Mouse (Mus musculus): ENCODE measurements around the gene Ripk4.

Gene Ripk4

DNA sequence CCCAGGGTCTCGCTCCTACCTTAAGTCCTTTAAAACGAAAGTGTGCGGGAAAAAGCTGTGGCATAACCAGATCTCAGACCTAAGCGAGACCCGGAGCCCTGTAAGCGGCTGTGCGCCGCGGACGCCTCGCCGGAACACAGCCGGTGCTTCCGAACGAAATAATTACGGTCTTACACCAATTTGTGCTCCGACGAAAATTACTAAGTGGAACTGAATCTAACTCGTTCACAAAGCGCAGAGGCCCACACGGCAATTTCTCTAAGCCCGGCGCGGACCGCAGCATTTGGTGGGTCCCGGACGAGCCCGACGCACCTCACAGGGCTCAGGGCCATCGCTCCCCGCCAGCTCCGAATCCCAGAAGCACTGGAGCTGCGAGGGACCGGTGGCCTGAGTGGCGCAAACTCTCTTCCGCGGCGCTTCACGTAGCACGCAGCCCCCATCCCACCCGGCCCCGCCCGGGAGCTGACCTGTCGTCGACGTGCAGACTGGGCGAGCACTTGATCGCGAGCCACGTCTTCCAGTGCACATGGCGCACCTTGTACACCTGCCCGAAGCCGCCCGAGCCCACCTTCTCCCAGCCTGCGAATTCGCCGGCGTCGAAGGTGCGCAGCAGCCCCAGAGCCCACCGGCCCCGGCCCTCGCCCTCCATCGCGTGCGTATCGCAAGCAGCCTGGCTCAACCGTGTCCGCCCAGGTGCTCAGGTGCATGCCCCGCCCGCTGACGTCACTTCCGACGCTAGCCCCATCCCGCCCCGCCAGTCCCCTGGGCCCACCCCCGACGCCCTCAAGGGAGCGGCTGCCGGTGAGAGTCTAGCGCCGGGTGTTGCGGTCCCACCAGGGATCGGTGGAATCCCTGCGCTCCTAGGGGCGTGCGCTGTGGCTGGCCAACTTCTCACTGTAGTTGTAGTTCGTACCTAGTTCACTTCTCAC is at the start of gene Ripk4:
Gene Ripk4, minus strand, starts transcription at position 727 of the 929 bp plus-strand sequence.
- DNase-seq (ENCODE audit: low read depth, low spot score) = peak; percentile 48
- Histone ChIP-seq H3K36me3 (ENCODE audit: control insufficient read depth, insufficient read depth, low read length, poor library complexity, severe bottlenecking) (no peaks in the 10 kb centered on the region), H3K27me3 (ENCODE audit: control insufficient read depth, insufficient read depth, low read length, poor library complexity, severe bottlenecking) (no peaks in the 10 kb centered on the region; the same call in 1 of the 2 replicates)

DNA sequence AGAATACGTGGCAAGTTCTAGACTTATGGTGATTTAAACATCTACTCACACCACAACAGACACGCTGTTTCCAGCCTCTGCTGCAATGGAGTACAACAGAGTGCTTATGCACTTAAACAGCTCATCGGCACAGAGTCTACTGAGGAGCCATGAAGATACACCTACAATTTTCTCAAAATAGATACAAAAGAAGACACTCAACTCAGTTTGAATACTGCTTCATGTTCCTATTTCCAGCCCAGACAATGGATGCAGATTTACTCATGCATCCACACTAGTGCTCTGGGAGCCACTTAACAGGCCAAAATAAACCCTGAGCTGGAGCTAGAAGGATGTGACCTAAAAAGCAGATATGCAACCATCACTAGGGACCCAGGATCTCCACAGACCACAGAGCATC is 45.3 kb upstream of the Ripk4 start:
- no peaks in the 10 kb centered on the region for H3K36me3 ChIP-seq (ENCODE audit: control insufficient read depth, insufficient read depth, low read length, poor library complexity, severe bottlenecking)
- DNase-seq (ENCODE audit: low read depth, low spot score) = no peak

DNA sequence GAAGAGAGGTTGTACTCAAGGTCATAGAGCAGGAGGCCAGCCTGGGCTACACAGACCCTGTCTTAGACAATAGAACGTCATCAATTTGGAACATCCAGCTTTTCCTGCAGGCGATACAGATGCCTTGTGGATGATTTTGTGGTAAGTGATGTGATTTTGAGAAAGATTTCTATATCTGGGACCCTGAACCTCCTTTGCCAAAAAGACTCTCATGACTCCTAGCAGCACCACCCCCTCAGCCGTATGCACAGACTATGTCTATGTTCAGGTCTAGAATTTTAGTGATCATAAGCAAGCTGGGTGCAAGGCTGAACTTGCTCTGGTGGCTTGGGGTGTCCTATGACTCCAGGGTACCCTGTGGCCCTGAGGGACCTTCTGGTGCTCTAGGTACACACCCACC is 42.1 kb upstream of the Ripk4 start:
- no peak for DNase-seq (ENCODE audit: low read depth, low spot score)
- no peaks in the 10 kb centered on the region for H3K27me3 ChIP-seq (ENCODE audit: control insufficient read depth, insufficient read depth, low read length, poor library complexity, severe bottlenecking)

More for the DNA sequence above, 45.3 kb upstream of the Ripk4 start:
- H3K27me3 ChIP-seq (ENCODE audit: control insufficient read depth, insufficient read depth, low read length, poor library complexity, severe bottlenecking) = no peaks in the 10 kb centered on the region

DNA sequence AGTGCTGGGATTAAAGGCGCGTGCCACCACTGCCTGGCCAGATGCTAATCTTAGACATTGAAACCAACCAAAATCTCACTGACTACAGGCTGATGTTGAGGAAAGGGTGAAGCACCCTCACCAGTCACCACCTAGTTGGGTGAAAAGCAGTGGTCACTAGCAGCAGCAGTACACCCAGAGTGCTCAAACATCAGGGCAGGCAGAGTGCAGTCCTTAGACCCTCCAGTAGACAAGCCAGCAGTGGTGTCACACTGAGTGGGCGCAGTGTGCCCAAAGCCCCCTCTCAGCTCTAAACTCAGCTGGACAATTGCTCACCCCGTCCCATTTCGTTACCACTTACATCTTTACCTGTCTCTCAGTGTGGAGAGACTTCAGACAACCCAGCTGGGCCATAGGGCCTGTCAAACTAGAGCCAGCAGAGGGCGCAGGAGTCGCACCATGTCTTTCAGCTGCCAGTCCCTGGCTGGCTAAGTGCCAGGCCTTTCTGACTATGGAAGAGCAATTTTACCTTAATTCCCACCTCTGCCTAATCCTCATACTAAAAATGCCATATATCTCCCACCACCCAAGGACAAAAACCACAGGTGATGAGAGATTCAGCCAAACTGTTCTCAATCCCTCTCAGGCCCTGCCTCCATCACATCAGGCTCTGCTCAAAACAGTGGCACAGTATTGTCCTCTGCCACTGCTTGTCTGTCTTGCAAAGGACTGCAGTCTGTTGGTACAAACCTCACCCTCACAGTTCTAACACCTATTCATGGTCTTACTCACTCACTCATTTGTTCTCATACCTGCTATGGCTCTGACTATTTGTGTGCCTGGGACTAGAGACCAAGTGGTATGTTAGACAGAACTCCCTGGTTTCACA is 41.3 kb upstream of the Ripk4 start:
- peak; percentile 66 for DNase-seq (ENCODE audit: low read depth, low spot score)
- H3K27me3 ChIP-seq (ENCODE audit: control insufficient read depth, insufficient read depth, low read length, poor library complexity, severe bottlenecking) = no peaks in the 10 kb centered on the region
- H3K36me3 ChIP-seq (ENCODE audit: control insufficient read depth, insufficient read depth, low read length, poor library complexity, severe bottlenecking) = no peaks in the 10 kb centered on the region; the same call in 1 of the 2 replicates

More for the DNA sequence above, 42.1 kb upstream of the Ripk4 start:
- H3K36me3 ChIP-seq (ENCODE audit: control insufficient read depth, insufficient read depth, low read length, poor library complexity, severe bottlenecking) = no peaks in the 10 kb centered on the region; the same call in 1 of the 2 replicates

DNA sequence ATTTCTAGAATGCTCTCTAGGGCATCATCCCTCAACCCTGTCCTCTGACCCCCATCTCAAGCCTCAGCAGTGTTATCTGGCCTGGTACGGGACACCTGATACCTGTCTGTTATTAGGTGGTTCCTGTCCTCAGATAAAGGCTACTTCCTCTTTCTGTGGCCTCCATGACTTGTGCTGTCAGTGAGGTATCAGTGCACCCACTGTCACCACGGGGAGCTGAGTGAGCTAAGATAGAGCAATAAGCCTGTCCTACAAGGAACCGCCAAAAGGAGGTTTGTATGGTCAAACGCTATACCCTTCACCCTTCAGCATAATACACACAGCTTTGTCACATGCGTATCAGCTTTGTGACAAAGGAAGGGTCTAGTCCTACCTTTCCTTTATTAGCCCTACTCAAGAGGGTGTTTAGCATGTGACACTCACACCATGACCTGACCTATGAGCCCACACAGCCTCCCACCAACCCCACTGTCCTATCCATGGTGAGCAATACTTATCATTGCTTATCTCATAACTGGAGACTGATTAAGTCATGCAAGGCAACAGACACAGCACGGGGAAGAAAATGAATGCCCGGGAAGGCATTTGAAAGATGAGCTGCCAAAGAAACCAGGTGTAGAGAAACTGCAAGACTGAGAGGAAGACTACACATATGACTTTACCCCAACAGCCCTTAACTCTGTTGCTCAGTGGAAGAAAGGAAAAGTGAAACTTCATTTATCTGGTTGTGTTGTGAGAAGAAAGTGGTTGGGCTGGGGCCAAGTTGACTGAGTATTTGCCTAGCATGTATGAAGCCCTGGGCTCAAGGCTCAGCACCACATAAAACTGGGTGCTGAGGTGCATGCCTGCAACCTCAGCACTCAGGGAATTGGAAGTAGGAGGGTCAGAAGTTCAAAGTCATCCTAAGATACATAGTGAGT is 34.6 kb upstream of the Ripk4 start:
- Histone ChIP-seq H3K36me3 (ENCODE audit: control insufficient read depth, insufficient read depth, low read length, poor library complexity, severe bottlenecking) (peaks cover 4% of the 10 kb centered on the region), H3K27me3 (ENCODE audit: control insufficient read depth, insufficient read depth, low read length, poor library complexity, severe bottlenecking) (no peaks in the 10 kb centered on the region)
- no peak for DNase-seq (ENCODE audit: low read depth, low spot score)

DNA sequence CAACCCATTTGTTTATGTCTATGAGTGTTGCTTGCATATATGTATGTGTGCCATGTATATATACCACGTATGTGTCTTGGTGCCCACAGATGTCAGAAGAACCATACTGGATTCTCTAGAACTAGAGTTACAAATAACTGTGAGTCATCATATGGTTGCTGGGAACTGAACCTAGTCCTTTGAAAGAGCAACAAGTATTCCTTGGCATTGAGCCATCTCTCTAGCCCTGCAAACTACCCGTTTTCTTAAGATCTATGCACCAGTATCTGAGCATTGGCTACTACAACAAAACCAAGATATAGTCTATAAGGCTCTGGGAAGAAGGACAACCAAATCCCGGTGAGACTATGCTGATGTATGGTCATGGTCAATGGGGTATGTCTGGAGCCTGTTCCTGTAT is 33.6 kb upstream of the Ripk4 start:
- Histone ChIP-seq H3K36me3 (ENCODE audit: control insufficient read depth, insufficient read depth, low read length, poor library complexity, severe bottlenecking) (peaks cover 4% of the 10 kb centered on the region), H3K27me3 (ENCODE audit: control insufficient read depth, insufficient read depth, low read length, poor library complexity, severe bottlenecking) (no peaks in the 10 kb centered on the region)
- DNase-seq (ENCODE audit: low read depth, low spot score) = no peak

DNA sequence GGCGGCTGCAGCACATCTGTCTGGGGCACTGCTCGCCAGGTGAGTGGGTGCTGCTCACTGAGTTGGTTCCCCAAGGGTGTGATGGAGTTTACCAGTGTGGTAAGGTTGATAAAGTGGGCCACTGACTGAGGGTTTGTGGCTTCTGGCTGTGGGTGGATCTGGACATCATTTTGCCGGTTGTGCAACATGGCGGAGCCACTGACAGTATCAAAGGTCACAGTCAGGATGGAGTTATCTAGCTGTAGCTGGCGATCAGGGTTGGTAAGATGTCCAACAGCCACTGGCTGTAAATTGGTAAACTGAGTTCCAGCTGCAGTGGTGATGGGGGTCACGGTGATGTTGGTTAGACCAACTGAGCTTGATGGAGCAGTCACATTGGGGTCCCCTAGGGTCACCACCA is 30.7 kb upstream of the Ripk4 start:
- no peaks in the 10 kb centered on the region for H3K27me3 ChIP-seq (ENCODE audit: control insufficient read depth, insufficient read depth, low read length, poor library complexity, severe bottlenecking)
- no peak for DNase-seq (ENCODE audit: low read depth, low spot score)

DNA sequence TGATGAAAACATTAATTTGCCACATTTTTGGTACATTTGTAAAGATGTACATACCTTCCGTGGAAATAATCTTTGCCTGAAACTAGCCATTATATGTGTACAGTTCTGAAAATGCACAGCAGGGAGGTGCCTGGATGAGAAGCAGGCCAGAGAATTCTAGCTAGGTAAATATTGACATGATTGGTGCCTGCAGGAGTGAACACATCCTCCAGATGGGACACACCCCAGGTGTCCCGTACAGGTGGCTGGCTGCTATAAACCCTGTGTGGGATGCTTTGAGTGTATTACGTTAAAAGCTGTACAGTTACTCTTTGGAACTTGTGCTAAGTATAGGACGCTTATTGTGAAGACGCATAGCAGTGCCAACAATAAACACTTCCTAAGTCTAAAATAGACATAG is 19.5 kb upstream of the Ripk4 start:
- no peak for DNase-seq (ENCODE audit: low read depth, low spot score)
- no peaks in the 10 kb centered on the region for H3K27me3 ChIP-seq (ENCODE audit: control insufficient read depth, insufficient read depth, low read length, poor library complexity, severe bottlenecking)
- no peaks in the 10 kb centered on the region for H3K36me3 ChIP-seq (ENCODE audit: control insufficient read depth, insufficient read depth, low read length, poor library complexity, severe bottlenecking)

More for the DNA sequence above, 30.7 kb upstream of the Ripk4 start:
- H3K36me3 ChIP-seq (ENCODE audit: control insufficient read depth, insufficient read depth, low read length, poor library complexity, severe bottlenecking) = peaks cover 2% of the 10 kb centered on the region

DNA sequence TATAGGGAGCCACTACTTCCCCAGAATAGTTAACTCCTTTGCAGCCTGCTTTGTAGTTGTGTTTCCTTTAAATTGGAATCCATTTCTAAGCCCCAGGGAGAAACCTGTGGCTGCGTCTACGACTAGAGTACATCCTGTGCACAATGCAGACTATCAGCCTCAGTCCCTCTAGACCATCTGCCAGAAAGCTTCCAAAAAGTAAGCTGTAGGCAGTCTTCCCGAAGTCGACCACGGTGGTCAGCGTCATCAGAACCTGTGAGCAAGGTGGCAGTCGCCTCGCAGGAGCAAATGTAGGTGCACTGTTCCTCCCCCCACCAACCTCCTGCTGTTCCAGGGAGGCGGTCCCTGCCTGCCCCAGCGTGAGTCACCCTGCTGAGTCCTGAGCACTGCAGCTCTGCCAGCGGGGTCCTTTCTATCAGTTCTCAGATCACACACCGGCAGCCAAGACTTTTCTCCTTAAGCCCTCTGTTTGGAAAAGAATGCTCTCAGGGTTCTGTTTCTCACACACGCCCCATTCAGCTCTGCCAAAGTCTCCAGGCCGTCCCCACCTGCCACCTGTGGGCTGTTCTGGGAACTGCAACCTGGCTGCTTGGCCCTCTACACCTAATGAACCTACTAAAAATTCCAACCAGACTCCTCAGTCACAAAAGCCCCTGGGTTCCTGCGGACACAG is 14.9 kb upstream of the Ripk4 start:
- H3K27me3 ChIP-seq (ENCODE audit: control insufficient read depth, insufficient read depth, low read length, poor library complexity, severe bottlenecking) = no peaks in the 10 kb centered on the region
- no peaks in the 10 kb centered on the region for H3K36me3 ChIP-seq (ENCODE audit: control insufficient read depth, insufficient read depth, low read length, poor library complexity, severe bottlenecking)
- DNase-seq (ENCODE audit: low read depth, low spot score) = peak; percentile 55

DNA sequence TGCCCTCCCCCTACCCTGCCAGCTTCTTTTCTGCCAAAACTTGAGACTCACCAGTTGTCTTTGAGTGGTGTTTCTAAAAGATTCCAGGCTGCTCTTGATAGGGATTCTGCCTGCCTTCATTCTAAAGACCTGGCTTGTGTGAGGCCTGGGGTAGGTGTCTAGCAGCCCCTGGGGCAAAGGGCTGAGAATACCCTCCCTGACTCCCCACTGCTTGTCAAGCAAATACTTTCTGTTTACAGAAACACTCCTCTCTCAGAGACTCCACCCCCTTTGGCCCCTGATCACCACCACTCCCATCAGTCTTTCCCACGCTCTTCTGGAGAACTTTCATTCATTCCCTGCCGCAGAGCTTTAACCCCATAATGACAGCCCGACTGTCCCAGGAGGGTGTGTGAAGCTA is 2.9 kb upstream of the Ripk4 start:
- no peaks in the 10 kb centered on the region for H3K36me3 ChIP-seq (ENCODE audit: control insufficient read depth, insufficient read depth, low read length, poor library complexity, severe bottlenecking)
- no peak for DNase-seq (ENCODE audit: low read depth, low spot score)
- H3K27me3 ChIP-seq (ENCODE audit: control insufficient read depth, insufficient read depth, low read length, poor library complexity, severe bottlenecking) = no peaks in the 10 kb centered on the region; the same call in 1 of the 2 replicates

DNA sequence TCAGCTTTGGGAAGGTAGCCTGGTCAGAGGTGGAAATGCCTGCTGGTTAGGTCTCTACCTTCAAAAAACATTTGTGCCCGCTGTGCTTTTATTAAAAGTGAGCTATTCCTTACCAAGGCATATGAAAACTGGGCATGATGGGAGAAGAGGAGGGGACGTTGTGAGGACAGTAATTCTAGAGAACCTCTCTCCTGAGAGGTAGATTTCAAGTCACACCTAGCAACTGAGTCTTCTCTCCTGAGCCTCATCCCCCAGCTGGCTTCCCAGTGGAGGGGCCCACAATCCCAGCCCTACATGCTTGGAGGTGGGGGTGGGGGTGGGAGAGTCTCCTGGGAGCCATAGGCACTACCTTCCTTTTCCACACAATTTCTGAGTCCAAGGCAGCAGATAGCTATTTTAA is 1.0 kb upstream of the Ripk4 start:
- Histone ChIP-seq H3K27me3 (ENCODE audit: control insufficient read depth, insufficient read depth, low read length, poor library complexity, severe bottlenecking) (no peaks in the 10 kb centered on the region; the same call in 1 of the 2 replicates), H3K36me3 (ENCODE audit: control insufficient read depth, insufficient read depth, low read length, poor library complexity, severe bottlenecking) (no peaks in the 10 kb centered on the region)
- DNase-seq (ENCODE audit: low read depth, low spot score) = no peak

DNA sequence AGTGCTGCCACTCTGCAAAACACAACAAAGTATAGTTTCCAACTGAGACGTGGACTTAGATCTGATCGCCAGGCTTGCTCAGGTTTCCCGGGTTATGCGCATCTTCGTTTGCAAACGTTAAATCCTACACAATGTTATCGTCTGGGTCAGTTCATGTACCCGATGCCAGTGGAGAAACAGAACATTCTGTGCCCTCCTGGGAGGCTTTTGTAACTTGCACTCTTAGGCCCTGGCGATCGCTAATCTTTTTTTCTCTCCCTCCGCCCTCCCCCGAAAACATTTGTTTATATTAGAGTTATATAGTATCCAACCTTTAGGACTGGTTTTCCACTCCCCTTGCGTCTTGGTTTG is 378 bp upstream of the Ripk4 start:
- Histone ChIP-seq H3K27me3 (ENCODE audit: control insufficient read depth, insufficient read depth, low read length, poor library complexity, severe bottlenecking) (no peaks in the 10 kb centered on the region; the same call in 1 of the 2 replicates), H3K36me3 (ENCODE audit: control insufficient read depth, insufficient read depth, low read length, poor library complexity, severe bottlenecking) (no peaks in the 10 kb centered on the region)
- DNase-seq (ENCODE audit: low read depth, low spot score) = no peak

DNA sequence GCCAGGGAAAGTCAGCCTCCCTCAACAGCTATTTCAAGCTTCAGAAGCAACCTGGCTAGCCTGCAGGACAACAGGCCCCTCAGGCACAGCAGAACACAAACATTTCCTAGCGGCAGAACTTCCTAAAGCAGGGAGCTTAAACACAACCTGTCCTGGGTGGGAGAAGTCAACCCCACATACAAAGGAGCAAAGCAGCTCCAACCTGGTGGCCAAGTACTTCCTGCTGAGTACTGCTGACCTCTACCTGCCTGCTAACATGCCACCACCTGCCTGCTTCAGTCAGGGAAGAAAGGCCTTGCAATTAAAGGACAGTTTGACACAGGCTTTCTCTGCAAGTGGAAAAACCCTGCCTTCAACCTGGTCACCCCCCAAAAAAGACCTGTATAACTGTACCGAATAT is 1.8 kb downstream of the Ripk4 start:
- H3K27me3 ChIP-seq (ENCODE audit: control insufficient read depth, insufficient read depth, low read length, poor library complexity, severe bottlenecking) = no peaks in the 10 kb centered on the region; the same call in 1 of the 2 replicates
- no peaks in the 10 kb centered on the region for H3K36me3 ChIP-seq (ENCODE audit: control insufficient read depth, insufficient read depth, low read length, poor library complexity, severe bottlenecking)
- DNase-seq (ENCODE audit: low read depth, low spot score) = no peak

DNA sequence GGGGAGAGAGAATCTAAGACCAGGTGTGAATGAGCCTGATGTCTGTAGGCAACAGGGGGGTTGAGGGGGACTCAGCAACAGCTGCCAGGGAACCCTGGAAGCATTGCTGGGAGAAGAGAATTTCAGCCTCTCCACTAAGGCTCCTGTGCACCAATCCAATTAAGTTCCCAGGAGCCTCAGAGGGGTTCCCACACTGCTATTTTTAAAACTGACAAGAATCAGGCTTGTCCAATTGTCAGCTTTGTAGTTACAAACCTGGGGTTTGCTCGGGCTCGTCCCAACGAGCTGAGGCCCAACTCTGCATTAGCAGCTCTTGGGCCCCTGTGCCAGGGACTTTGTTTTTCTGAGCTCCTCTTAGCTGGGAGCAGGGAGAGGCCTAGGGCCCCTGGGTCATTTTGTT is 3.9 kb downstream of the Ripk4 start:
- Histone ChIP-seq H3K27me3 (ENCODE audit: control insufficient read depth, insufficient read depth, low read length, poor library complexity, severe bottlenecking) (no peaks in the 10 kb centered on the region; the same call in 1 of the 2 replicates), H3K36me3 (ENCODE audit: control insufficient read depth, insufficient read depth, low read length, poor library complexity, severe bottlenecking) (no peaks in the 10 kb centered on the region)
- DNase-seq (ENCODE audit: low read depth, low spot score) = no peak
